Mouse (Mus musculus) kidney, postnatal 14 days (tissue): ENCODE measurements at regions not wholly inside any gene's neighbourhood (a gene's known extent, or its start where the extent isn't known, plus 50 kb on each side); places are given as distances from the start of the nearest gene placed in this dataset.

Source experiments
- DNase-seq: peaks from one replicate; pipeline ENCODE4 v3.0.0; 2022; ENCODE audit warnings: mixed read lengths

DNA sequence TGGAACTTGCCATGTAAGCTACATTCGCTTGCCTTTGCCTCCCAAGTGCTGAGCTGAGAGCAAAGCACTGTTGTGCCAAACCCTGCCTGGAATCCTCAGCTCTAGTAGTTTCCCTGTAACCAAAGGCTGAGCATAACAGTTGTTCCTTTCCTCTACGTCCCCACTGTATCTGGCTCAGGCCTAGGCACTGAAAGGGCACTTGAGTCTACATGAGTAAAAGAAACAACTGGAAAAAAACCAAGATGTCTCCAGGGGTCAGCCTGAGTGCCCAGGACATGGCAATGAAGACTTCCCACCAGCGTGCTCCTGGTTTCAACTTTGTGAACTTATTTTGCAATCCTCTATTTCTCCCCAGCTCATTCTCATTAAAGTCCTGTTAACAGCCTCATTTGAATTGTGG is 150.5 kb upstream of the Bcl6 start:
- DNase-seq = no peak

DNA sequence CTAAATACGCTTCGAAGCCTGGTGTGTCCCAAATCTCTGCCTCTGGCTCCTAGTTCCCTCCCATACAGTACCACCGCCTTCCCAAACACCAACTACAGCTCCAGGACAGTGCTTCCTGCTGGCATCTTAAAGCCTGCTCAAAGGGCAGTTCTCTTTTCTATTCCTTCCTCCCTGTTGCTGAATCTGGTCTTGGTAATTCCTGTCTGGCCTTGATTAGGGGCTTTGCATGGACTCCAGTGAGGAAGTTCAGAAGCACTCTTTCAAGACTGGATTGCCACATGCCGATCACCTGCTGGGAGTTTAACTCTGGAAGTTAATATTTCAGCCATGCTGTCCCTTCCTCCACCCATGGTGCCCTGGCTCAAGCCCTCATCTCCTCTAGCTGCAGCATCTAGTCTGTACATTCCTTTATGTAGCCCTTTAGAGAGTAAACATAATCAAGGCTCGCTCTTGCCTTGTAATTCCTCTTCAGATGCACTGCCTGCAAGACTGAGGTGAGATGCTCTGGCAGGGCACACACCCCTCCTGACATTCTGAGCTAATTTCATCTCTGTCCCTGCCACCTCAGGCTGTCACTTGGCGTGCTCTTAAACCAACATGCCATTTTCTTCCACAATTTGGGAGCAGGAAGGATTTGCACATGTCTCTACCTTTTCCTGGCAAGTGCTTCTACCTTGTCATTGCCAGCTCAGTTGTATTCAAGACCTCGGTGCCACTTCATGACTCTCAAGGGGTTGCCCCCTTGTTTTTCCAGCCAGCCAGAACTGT is 148.8 kb upstream of the Bcl6 start:
- no peak for DNase-seq

DNA sequence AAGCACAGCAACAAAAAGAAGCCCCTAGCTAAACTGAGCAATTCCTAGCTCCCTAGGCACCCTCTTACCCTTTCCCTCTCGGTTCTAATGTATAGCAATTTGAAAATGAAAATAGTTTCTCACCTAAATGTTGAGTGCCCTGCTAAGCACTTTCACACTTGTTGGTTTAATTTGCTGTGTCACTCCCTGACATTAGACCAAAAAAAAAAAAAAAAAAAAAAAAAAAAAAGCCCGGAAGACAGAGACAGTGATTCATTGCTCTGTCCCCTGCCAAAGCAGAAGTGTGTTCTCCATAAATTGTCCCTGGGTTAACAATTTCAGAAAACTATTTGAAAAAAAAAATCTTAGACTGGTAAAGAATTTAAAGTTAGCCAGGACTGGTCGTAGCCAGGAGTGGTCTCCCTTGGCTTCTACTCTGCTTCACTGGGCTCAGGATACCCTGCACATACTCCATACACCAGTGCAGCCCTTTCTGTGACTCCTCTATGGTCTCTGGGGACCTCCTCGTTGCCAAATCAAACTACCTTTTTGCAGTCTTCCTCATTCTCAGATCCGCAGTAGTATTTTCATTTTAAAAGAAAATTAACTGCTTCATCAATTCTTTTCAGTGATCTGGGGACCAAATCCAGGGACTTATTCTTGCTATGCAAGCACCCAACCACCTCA is 148.0 kb upstream of the Bcl6 start:
- DNase-seq = no peak

DNA sequence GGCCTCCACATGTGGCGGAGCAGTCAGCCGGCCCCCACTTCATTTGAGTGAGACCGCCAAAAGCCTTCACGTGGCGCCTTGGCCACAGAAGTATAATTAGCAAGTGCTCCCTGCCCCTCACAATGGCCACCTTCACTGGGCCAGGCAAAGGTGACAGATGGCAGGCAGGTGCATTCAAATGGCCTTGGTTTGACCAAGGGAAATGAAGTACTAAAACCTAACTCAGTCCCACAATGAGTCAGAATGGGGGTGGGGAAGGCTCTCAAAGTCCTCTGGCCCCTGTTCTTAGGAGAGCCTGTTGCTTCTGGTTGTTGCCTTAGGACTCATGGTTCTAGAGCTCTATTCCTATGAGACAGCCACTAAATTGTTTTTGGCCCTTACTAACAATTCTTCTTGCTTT is 147.2 kb upstream of the Bcl6 start:
- DNase-seq = no peak

DNA sequence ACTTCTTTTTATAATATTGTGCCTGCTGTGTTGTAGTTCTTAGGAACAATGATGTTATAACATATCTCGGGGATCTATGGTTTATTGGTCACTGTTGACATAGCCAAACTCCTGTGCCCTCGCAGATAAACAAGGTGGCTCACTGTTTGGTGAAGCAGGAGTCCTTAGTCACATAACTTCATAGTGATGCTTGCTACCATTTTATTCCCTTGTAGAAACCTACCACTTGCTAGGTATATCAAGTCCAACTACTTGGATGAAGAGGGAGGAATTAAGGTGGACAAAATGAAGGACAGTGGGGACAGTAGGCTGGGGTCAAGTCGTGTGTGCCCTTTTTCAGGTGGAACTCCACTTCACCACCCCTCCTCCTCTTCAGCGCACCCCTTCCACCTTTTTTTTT is 146.7 kb upstream of the Bcl6 start:
- DNase-seq = no peak

DNA sequence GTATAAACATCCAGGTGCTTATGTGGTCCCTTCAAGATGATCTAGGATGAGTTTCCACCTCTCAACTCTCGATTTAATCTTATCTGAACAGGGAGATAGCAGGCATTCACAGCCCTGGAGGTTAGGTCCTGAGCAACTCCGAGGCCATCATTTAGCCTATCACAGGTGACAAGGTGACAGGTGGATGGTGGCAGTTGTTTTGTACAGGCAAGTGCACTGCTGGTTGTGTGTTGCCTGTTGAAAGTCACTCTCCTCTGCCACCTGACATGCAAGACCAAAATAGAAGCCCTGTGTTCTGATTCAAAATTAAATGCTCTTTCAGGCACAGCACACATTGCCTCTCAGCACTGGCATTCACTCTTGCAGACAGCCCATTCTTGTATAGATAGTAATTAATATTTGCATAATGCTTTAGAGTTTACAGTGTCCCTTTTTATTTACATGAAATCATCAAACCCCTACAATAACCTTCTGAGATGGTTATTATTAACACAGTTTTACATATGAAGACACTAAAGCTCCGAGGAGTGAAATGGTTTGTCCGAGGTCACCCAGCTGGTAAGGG is 145.9 kb upstream of the Bcl6 start:
- no peak for DNase-seq

DNA sequence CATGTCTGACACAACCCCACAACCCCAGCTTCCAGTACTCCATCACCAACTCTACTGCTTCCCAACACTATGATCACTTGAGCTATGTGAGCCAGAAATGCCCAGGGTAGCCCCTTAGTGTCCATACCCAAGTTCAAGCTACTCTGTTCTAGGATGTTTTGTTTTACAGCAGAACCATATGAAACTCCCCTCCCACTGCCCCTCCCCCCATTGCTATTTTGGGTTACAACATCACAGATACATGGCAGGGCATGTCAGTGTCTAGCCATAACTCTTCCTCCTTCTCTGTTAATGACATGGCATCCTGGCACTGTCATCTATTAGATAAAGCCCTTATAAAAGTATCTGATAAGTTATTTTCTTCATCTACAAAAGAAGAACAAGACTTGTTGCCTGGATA is 142.0 kb upstream of the Bcl6 start:
- DNase-seq = no peak

DNA sequence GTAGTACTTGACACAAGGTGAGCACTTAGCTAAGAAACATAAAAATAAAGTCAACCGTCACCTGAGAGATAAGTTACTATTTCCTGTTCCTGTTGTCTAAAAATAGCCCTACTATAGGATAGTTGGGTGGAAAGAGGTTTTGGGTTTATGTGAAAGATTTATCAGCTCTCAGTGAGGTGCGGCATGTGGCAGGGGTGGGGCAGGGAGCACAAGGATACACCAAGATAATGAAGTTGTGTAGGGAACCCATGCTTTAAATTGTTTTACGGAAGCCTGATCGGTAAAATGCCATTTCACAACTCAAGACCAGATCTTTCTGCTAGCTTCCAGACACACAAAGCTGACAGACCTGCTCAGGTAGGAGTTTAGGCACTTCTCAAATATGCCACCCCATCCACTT is 141.0 kb upstream of the Bcl6 start:
- no peak for DNase-seq

DNA sequence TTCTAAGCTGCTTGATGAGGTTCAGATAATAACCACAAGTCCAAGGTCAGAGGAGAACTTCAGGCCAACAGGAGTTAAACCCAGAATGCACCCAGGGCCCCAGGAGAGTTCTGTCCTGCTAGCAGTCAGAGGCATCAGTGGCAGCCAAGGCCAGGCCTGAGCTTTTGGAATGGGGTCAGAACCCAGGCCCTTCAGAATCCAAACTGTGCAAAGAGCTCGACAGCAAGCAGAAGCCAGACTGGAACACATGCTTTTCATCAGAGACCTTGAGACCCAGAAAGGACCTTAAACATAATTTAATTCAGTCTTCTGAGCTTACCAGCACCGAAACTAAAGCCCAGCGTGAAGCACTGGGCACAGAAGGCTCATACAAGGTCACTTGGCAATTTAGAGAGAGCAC is 139.9 kb upstream of the Bcl6 start:
- DNase-seq = no peak

DNA sequence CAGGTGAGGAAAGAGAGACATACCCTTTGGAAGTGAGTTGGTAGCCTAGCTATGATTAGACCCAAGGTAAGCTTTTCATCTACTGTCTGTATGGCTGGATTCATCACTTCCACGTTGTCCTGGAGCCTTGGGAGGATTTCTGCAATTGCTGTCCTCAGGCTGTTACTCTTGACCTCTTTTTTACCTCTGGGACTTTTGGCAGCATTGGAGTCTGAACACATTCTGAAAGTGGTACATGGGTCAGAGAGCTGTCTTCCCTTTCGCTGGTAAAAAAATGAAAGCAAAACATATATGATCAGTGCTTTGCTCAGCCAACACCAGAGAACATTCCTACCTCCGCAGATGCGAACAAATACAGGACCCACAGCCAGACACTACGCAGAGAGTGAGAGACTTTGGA is 136.1 kb upstream of the Bcl6 start:
- DNase-seq = no peak

DNA sequence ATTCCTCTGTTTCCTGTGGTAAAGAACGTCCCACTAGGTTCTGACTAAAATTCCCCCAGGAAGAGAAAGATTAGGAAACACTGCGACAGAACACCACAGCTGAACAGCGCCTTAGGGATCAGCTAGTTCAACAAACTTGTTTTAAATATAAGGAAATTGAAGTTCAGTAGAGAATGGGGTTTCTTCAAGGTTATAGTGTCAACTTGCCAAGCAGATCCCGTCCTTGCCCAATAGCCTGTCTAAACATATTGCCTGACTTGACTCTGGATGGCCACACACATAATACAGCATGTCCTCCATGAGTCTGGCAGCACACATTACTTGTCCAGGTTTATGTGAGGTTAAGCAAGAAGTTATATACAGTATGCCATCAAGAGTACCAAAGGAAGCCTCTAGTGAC is 135.4 kb upstream of the Bcl6 start:
- no peak for DNase-seq

DNA sequence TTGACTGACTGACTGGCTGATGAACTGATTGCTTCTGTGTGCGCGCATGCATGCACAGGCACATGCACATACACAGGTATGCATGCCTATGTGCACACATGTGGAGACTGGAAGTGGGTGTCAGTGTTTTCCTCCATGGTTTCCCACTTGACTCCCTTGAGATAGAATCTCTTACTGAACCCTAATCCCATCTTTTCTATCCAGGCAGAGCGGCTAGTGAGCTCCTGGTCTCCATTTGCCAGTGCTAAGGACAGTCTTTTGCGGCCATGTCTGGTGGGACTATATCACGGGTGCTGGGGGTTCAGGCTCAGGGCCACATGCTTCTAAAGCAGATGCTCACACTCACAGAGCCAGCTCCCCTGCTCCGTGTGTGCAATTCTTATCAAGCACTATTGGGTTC is 133.0 kb upstream of the Bcl6 start:
- DNase-seq = no peak

DNA sequence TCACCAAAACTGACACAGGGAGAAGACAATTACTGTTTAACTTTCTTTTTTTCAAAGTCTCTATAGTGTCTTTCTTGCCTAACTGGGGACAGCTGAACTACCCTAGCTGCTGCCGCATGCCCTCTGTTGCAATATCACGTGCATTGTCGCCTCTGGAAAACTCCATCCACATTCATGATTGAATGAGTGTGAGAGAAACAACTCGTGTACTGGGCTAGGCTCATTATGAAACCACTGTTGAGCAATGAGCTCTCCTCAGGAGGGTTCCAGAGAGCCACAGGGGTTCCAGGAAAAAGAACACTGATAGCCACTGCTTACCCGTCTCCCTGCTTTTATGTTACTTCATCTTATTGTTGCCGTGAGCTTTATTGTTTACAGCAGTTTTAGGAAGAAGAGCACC is 132.2 kb upstream of the Bcl6 start:
- DNase-seq = no peak

DNA sequence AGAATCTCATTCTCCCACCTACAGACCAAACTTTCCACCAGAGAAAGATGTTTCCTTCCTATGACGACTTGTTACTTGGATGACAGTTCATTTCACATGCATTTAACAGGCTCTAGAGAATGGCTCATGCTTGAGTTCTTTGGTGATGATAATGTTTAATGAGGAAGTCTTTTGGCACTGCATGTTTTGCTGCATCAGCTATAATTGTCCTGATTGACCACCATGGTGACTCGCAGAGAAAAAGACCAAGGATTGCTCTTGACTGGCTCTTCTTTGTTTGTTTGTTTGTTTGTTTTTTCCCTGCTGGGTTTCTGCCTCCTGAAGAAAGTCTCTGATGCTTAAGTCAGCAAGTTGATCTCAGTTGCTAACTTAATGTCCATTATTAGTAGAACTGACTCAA is 129.8 kb upstream of the Bcl6 start:
- DNase-seq = no peak

DNA sequence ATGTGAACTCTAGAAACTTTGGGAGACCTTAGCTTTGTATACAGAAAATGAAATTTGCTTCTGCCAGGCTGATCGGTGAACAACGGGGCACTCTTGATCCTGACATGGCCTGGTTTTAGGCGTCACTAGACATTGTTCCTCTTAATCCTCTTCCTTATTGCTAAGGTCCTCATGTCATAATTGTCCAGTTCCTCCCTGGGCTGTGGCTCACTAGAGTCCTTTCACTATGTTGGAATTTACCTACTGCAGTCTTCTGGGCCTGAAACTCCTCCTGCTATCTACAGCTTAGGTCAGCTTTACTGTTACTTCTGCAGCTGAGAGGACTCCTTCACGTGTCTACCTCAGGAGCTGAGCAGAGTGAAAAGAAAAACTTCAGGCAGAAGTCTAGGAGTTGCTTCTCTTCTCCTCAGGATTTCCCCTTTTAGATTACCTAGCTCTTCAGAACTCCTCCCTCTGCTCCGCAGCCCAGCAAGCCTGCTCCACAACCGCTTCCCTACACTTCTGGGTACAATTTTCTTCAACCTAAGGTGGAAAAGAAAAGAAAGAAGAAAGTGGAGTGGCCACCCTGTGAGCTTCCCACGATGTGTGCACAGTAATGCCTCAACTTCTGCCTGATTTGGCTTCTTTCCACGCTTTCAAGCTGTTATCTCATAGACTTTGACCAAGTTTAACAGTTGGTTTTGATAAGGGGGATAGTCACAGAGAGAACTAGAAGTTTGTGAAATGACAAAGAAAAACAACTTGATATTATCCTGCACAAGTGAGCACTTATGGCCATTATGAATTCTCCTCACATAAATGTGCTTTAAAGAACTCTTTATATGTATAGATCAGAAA is 114.4 kb upstream of the Bcl6 start:
- no peak for DNase-seq

DNA sequence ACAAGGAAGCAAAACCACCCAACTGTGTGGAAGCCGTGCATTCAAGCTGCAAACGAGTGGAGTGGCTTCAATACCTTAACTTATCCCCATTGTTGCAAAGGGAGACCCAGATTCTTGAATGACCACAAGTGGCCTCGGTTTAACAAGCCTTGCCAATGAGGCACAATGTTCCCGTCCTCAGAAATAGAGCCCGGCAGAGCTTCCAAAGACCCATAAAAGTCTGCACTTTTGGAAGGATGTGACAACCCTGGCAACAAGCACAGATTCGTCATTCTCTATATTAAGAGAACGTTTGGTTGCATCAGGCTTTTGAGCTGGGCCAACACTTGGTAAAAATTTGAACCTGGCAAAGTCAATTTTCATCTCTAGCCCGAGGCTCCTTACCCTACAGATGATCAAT is 108.9 kb upstream of the Bcl6 start:
- DNase-seq = no peak

DNA sequence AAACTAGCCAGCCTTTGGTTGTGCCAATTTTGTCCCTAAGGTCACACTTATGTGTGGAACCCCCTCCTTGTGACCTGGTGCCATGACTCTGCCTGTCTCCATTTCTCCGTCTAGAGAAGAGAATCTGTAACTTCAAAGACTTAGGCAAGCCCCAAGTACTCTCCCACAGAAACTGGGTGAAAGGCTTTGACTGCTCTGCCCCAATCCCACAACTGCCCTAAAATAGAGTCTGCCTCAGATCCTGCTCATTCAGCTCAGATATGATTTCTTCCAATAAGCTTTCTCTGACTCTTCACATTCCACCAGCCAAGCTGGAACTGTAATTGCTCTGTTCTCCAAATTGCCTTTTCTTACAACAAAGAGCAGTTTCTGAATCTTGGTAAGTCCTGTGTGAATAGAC is 107.4 kb upstream of the Bcl6 start:
- no peak for DNase-seq

DNA sequence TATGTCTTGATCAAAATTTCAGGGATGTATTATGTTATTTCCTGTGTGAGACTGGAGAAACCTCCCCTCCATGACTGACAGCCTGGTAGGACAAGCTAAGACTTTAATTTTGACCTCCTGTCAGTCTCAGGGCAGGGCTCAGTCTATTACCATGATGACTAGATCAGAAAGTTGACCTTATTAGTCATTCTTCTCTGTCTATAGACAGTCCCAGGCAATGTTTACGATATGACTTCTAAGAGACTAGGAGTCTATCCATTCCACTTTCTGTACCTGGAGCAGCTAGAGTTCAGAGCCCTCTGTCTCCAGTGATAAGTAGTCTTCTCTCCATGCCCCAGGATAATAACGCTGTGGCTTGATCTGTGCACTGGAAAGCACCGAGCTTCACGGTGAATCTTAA is 107.0 kb upstream of the Bcl6 start:
- no peak for DNase-seq

DNA sequence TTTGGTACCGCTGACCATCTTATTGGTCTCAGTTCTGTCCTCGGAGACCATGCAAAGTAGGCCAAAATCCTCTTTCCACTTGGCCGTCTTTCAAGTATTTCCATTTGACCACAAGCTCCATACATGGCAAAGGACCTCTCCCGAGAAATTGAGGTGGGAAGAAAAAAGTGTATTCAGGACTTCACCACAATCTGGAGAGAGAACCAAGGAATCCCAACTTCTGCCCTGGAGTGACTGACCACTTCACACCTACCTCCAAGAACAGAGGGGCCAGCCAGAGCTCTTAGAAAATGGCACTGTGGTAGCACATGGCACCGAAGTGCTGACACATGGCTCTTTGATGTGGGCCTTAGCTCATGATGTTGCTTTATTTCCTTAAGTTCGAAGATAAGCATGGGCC is 105.9 kb upstream of the Bcl6 start:
- no peak for DNase-seq

DNA sequence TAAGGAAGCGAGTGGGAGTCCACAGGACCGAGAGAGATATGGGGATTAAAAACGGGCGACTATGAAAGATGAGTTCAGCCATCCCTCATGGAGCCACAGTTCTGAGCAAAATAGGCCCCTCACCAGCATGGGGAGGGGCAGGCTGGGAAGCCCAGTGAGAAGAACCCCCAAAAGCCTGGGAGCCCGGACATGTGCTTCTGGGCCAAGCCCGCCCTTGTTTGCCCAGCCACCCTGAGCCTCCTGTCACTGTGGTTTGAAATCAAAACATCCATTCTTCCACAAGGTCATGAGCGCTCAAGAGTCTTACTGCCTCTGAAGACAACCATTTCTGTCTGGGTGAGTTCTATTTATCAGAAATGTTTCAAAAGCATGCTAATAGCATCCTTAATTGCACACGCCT is 105.0 kb upstream of the Bcl6 start:
- DNase-seq = no peak

DNA sequence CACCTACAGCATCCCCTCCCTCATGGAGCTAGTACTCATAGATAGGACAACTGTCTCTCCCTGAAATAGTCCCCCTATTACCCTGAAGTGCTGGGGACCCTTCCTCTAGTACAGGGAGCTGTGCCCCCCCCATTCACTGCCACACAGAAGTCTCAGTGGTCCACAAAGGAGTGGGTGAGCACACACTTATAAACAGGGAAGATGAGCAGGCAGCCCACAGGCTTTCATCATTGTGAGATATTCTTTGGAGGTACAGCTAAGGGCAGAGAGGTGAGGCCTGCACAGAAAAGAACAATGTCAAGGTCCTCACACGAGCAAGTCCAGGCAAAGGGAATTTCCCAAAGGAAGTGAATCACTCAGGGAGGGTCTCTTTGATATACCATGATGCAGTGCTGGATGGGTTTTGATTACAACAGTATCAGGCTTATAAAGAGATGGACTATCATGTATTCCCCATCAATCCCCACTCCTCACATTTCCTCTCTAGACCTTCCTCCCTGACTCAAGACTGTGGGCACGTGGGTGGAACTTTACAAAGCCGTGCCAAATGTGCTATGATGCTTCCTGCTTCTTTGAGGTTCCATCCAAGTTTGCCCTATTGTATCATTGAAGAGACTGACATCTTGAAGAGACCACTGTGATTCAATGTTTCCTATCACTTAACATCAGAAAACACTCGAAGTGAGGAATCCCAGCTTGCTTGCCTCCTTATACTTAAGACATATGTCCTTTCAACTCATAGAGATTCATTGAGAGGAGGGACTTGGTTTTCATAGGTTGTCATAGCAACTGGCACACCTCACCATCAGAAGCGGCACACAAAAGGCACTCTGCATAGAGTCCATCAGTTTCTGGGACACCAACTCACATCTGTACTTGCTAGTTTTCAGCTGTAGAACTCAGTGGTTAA is 104.2 kb upstream of the Bcl6 start:
- no peak for DNase-seq

DNA sequence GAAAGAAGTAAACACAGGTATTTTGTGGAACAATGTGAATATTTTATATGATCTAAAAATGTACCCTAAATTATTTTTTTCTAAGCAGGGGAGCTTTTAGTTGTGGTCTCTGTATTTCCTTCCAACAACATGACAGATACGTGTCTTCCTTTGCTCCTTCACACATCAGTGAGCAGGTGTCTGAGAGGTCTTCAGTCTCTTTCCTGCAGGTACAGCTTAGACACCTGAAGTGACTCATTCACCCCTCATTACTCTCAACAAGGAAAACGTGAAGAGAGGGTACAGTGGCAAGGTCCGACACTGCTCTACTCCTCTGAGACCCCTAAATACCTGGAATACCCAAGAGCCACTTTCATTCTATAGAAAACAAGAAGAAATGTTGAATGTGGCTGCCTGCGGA is 103.5 kb upstream of the Bcl6 start:
- DNase-seq = no peak

DNA sequence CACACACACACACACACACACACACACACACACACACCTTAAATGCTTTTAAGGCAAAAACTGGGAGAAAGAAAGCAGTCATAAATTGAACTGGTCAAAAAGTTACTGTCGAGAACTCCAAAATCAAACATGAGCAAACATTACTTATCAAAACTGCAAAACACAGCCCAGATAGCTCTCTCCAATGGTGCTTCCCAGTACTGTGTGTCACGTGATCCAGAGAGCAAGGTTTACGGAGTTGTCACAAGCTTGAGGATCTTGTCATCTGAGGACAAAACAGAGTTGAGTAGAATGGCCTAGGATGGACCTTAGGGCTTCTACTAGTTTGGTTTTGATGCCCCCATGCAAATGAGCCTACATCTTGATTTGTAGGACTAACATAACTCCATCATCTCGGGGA is 102.3 kb upstream of the Bcl6 start:
- DNase-seq = no peak
